Mouse (Mus musculus): Measurements from ENCODE around the gene March11.

- TF ChIP-seq CTCF (IDR thresholded peaks at IDR 0.05; ENCODE audit: low read depth, low read length) (no peak), GATA1 (IDR thresholded peaks at IDR 0.05; ENCODE audit: borderline replicate concordance, low read length) (no peak)
These were observed 128.3 kb downstream of the March11 start for GRCm38 (mm10) chr15:26437113-26437512.
